Mouse (Mus musculus) NIH3T3 (cell line): ENCODE measurements around the gene Xlr5b.
"Not testable (repeated sequence)": the region's sequence is repeated elsewhere in the genome, so short reads cannot be mapped to it uniquely, and the experiment has no call there.

ENCODE experiments used
- DNase-seq: peaks from one replicate; pipeline ENCODE4 v3.0.0-alpha.2; 2012; ENCODE audit warnings: low read depth

The Xlr5b gene

DNA sequence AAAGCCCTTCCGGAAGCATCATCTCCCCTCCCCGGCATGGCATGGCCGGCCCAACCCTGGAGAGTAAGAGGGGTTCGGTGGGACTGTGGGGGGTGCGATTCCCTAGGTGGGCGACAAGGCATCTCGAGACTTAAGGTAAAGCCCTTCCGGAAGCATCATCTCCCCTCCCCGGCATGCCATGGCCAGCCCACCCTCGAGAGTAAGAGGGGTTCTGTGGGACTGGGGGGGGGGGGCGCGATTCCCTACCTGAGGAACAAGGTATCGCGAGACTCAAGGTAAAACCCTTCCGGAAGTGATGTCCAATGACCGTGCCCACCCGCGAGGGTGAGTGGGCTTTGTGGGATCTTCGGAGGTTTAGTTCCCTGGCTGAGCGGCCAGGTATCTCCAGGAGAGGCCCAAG, at the start of gene Xlr5b:
Xlr5b (plus strand) TSS at position 301 of the 400 bp plus-strand sequence.
- not testable (repeated sequence) for DNase-seq

DNA sequence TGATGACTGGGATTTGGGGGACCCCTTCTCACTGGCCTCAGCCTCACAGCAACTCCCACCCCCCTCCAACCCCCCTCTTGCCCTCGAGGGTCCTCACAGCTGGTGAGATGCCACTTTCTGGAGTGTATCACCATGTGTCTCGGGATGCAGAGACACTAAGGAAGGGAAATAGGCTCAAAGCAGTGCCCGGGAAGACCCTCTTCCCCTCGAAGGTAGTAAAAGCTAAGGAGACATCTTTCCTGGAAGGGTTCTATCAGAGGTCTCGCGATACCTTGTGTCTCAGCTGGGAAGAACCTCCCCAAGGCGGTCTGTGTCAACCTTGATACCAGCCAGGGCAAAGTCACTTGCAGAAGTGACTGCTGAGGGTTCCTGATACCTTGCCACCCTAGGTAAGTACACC, 31.8 kb upstream of the Xlr5b start, which contains the start of gene Gm14685:
Gm14685 (plus strand) TSS at position 301 of the 400 bp plus-strand sequence.
- DNase-seq = not testable (repeated sequence)

DNA sequence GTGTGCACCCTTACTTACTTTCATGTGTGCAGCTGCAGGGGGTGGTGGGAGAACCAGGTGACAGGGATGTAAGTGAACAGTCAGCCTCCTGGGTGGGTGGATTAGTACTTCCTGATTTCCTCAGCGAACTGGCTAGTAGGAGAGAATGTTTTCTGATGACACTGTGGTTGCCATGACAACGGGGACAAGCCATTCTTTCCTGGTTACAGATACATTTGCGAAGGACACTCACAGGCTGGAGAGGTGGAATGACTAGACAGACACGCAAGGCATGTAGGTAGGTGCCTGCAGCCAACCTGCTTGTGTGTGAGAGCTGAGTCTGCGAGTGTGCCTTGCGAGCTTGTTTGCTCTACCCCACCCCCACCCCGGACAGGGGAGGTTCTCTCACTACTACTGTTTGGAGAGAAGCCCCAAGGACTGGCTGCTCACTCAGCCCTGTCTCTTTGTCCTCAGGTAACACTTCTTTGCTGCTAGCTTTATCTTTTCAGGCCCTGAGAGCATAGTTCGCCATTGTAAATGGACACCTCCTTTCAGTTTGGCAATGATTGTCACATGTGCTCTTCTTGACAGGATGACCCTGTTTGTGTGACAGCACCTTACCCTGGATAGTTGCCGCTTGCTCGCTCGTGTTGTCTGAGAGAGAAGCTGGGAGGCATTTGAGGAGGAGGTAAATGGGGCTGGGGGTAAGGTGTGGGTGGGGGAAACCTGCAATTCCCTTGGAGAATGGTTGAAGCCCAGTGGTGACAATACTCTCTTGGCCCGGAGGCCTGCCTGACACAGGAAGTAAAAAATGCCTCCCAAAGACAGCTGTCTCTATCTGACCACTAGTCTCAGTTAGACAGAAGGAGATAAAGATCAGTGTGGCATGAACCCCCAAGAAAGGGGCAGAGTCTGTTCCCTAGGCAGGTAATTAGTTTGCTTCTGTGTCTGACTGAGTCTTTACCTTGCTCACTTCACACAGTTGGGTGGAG, 25.5 kb upstream of the Xlr5b start:
- DNase-seq = not testable (repeated sequence)

DNA sequence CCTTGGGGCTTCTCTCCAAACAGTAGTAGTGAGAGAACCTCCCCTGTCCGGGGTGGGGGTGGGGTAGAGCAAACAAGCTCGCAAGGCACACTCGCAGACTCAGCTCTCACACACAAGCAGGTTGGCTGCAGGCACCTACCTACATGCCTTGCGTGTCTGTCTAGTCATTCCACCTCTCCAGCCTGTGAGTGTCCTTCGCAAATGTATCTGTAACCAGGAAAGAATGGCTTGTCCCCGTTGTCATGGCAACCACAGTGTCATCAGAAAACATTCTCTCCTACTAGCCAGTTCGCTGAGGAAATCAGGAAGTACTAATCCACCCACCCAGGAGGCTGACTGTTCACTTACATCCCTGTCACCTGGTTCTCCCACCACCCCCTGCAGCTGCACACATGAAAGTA, 5.4 kb upstream of the Xlr5b start:
- not testable (repeated sequence) for DNase-seq

DNA sequence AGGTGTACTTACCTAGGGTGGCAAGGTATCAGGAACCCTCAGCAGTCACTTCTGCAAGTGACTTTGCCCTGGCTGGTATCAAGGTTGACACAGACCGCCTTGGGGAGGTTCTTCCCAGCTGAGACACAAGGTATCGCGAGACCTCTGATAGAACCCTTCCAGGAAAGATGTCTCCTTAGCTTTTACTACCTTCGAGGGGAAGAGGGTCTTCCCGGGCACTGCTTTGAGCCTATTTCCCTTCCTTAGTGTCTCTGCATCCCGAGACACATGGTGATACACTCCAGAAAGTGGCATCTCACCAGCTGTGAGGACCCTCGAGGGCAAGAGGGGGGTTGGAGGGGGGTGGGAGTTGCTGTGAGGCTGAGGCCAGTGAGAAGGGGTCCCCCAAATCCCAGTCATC, 754 bp downstream of the Xlr5b start, which contains the start of gene DXBay18:
DXBay18 (minus strand) TSS at position 101 of the 400 bp plus-strand sequence.
- DNase-seq = not testable (repeated sequence)

DNA sequence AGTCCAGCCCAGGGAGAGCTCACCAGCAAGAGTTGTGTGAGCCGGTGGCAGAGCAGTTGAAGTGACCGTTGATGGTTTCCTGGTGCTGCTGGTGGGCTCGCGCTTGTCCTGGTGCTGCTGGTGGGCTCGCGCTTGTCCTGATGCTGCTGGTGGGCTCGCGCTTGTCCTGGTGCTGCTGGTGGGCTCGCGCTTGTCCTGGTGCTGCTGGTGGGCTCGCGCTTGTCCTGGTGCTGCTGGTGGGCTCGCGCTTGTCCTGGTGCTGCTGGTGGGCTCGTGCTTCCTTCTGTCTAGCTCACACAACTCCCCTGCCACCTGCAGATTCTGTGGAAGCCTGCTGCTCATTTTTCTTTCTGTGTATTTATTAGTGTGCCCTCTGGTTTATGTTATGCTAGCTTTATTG, 28.3 kb downstream of the Xlr5b start, which contains the start of gene Spin2d:
Spin2d (minus strand) TSS at position 101 of the 400 bp plus-strand sequence.
- not testable (repeated sequence) for DNase-seq

DNA sequence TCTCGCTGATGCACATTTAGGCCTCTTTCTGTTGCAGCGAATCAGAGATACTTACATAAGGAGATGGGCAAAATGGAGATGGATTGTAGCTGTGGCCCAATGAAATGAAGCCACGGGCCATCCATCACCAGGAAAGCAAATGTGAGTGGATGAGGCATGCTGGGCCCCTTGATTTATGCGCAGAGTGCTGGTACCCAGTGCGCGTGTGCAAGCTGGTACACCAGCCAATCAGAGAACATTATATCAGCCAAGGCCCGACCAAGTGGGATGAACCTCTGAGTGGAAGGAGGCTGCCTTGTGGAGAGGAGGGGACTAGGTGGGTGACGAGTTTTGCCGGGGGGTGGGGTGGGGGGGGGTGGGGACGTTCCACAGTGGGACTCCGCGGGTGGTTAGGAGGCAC, 43.3 kb downstream of the Xlr5b start, which contains the start of gene Xlr3b:
Xlr3b (plus strand) TSS at position 274 of the 400 bp plus-strand sequence.
- DNase-seq = not testable (repeated sequence)
